Mouse (Mus musculus) C2C12 (cell line): ENCODE measurements around the gene St6galnac4. TPM values are rescaled to one million over a fixed set of nuclear protein-coding genes. Genes with fewer than 3 reads are reported as not detected.

ENCODE experiments used
- H3K27me3 ChIP-seq: one replicate; pipeline ENCODE4 v1.6.1; 2011; ENCODE audit not compliant: control insufficient read depth, insufficient read depth, insufficient read length
- H3K36me3 ChIP-seq: one replicate; pipeline ENCODE4 v1.6.1; 2011; ENCODE audit not compliant: control insufficient read depth, insufficient read depth
- H3K4me3 ChIP-seq: one replicate; pipeline ENCODE4 v1.5.1; 2011; ENCODE audit warnings: mild to moderate bottlenecking, control low read depth; ENCODE audit not compliant: poor library complexity, insufficient read depth, severe bottlenecking
- H3K79me2 ChIP-seq: one replicate; pipeline ENCODE4 v1.6.1; 2011; ENCODE audit not compliant: control insufficient read depth, insufficient read depth
- H3K79me3 ChIP-seq: one replicate; pipeline ENCODE4 v1.6.1; 2011; ENCODE audit warnings: low read depth, control low read depth
- H3ac ChIP-seq: one replicate; pipeline ENCODE3; 2011; ENCODE audit warnings: low read depth; ENCODE audit not compliant: control insufficient read depth, insufficient read length
- CEBPB ChIP-seq: IDR thresholded peaks from one replicate; pipeline ENCODE4 v1.6.1; 2011; ENCODE audit warnings: low read depth, mild to moderate bottlenecking, control low read depth, moderate library complexity
- CTCF ChIP-seq: IDR thresholded peaks from one replicate; pipeline ENCODE4 v1.5.1; 2011; ENCODE audit not compliant: control insufficient read depth, insufficient read depth, insufficient read length
- FOSL1 ChIP-seq: IDR thresholded peaks from one replicate; pipeline ENCODE4 v1.8.0; 2011; ENCODE audit warnings: mild to moderate bottlenecking, low read length; ENCODE audit not compliant: poor library complexity, insufficient read depth, severe bottlenecking
- MAX ChIP-seq: IDR thresholded peaks from one replicate; pipeline ENCODE4 v1.6.1; 2011; ENCODE audit warnings: mild to moderate bottlenecking, control low read depth
- MYOD1 ChIP-seq: IDR thresholded peaks from one replicate; pipeline ENCODE4 v1.6.1; 2011; ENCODE audit warnings: low read depth; ENCODE audit not compliant: control insufficient read depth, insufficient read length
- MYOG ChIP-seq: IDR thresholded peaks from one replicate; pipeline ENCODE4 v1.6.1; 2011; ENCODE audit not compliant: control insufficient read depth, insufficient read length; ENCODE audit errors: extremely low read depth
- USF1 ChIP-seq: IDR thresholded peaks from one replicate; pipeline ENCODE4 v1.6.1; 2011; ENCODE audit warnings: low read depth, mild to moderate bottlenecking, control low read depth, moderate library complexity
- polyA plus RNA-seq: library from polyadenylated mRNA; unstranded; fragments of >200 nt; fragmentation: generic; extraction: Trizol; gene quantifications from one replicate; pipeline ENCODE4 v1.2.1, GENCODE M21; 2012; ENCODE audit warnings: missing spikeins

The St6galnac4 gene
- polyA plus RNA-seq, 1 experiment, result 82.3 TPM

GRCm38 (mm10) chr2:32541333-32541908 lies 45.5 kb upstream of the St6galnac4 start:
- no peak for TF ChIP-seq CEBPB
- no peak for TF ChIP-seq CTCF
- TF ChIP-seq FOSL1, result no peak
- TF ChIP-seq MYOD1, result no peak
- no peak for TF ChIP-seq USF1
- TF ChIP-seq MYOG, result no peak
- no peak for TF ChIP-seq MAX
- no peaks in the 10 kb centered on the region for H3K79me3 ChIP-seq
- no peaks in the 10 kb centered on the region for H3K36me3 ChIP-seq
- H3K4me3 ChIP-seq, result no peak overlapping the region
- H3ac ChIP-seq, result no peak overlapping the region
- H3K79me2 ChIP-seq, result no peaks in the 10 kb centered on the region
- no peaks in the 10 kb centered on the region for H3K27me3 ChIP-seq

- H3ac ChIP-seq, result no peak overlapping the region
- no peaks in the 10 kb centered on the region for H3K79me3 ChIP-seq
- H3K27me3 ChIP-seq, result no peaks in the 10 kb centered on the region
- no peaks in the 10 kb centered on the region for H3K36me3 ChIP-seq
- no peak overlapping the region for H3K4me3 ChIP-seq
- H3K79me2 ChIP-seq, result no peaks in the 10 kb centered on the region
- no peak for TF ChIP-seq CTCF
- TF ChIP-seq FOSL1, result no peak
- TF ChIP-seq USF1, result no peak
- no peak for TF ChIP-seq CEBPB
- TF ChIP-seq MAX, result no peak
- TF ChIP-seq MYOD1, result no peak
- TF ChIP-seq MYOG, result no peak
Observed at GRCm38 (mm10) chr2:32541986-32542573, 44.8 kb upstream of the St6galnac4 start.

- Histone ChIP-seq H3K27me3 (no peaks in the 10 kb centered on the region), H3K79me3 (no peaks in the 10 kb centered on the region), H3K36me3 (no peaks in the 10 kb centered on the region), H3K4me3 (no peak overlapping the region), H3K79me2 (no peaks in the 10 kb centered on the region), H3ac (no peak overlapping the region)
- TF ChIP-seq FOSL1 (no peak), MYOG (no peak), MYOD1 (no peak), USF1 (no peak), CEBPB (no peak), MAX (no peak)
Observed at GRCm38 (mm10) chr2:32543031-32543449, 43.9 kb upstream of the St6galnac4 start.

GRCm38 (mm10) chr2:32546951-32547350 lies 39.9 kb upstream of the St6galnac4 start:
- Histone ChIP-seq H3K27me3 (no peaks in the 10 kb centered on the region), H3ac (no peak overlapping the region), H3K79me3 (no peaks in the 10 kb centered on the region), H3K4me3 (no peak overlapping the region), H3K36me3 (no peaks in the 10 kb centered on the region), H3K79me2 (no peaks in the 10 kb centered on the region)
- TF ChIP-seq CTCF (no peak), FOSL1 (no peak), USF1 (no peak), MAX (no peak), MYOG (no peak), MYOD1 (no peak), CEBPB (no peak)

- no peaks in the 10 kb centered on the region for H3K27me3 ChIP-seq
- no peaks in the 10 kb centered on the region for H3K79me2 ChIP-seq
- TF ChIP-seq MAX (no peak), MYOD1 (peak; percentile 67)
- H3K36me3 ChIP-seq, result no peaks in the 10 kb centered on the region
- H3K79me3 ChIP-seq, result no peaks in the 10 kb centered on the region
- H3K4me3 ChIP-seq, result no peak overlapping the region
- H3ac ChIP-seq, result no peak overlapping the region
Observed at GRCm38 (mm10) chr2:32547380-32547779, 39.5 kb upstream of the St6galnac4 start.

- no peaks in the 10 kb centered on the region for H3K79me2 ChIP-seq
- no peaks in the 10 kb centered on the region for H3K79me3 ChIP-seq
- TF ChIP-seq CTCF, result no peak
- TF ChIP-seq MYOD1, result peak; percentile 68
Observed at GRCm38 (mm10) chr2:32547964-32548739, 38.7 kb upstream of the St6galnac4 start.

More at GRCm38 (mm10) chr2:32547964-32548739, 38.7 kb upstream of the St6galnac4 start:
- H3K27me3 ChIP-seq, result no peaks in the 10 kb centered on the region
- H3K36me3 ChIP-seq, result no peaks in the 10 kb centered on the region
- no peak overlapping the region for H3K4me3 ChIP-seq
- no peak overlapping the region for H3ac ChIP-seq
